Mouse (Mus musculus) bone marrow, adult 2 months (tissue): ENCODE data around the gene Cers2.

ENCODE experiments used
- CTCF ChIP-seq: fragments of 200-500 bp; IDR thresholded peaks from 2 replicates; pipeline ENCODE4 v1.5.1; 2011; ENCODE audit warnings: low read length, control low read depth; ENCODE audit not compliant: control insufficient read depth, insufficient read depth
- POLR2A ChIP-seq: fragments of 200-500 bp; IDR thresholded peaks from 2 replicates; pipeline ENCODE4 v1.6.1; 2011; ENCODE audit warnings: low read depth, mild to moderate bottlenecking, control low read depth, low read length, borderline replicate concordance; ENCODE audit not compliant: control insufficient read depth

GRCm38 (mm10) chr3:95337345-95337744 is 22.8 kb downstream of the Cers2 start:
- TF ChIP-seq CTCF (no peak), POLR2A (no peak)
